Comparison of ENCODE assay signal across 16 mouse cellular contexts in genomic region chr14:96143137-96143536, GRCm38 (mm10).
"Had no signal": no experiment of that assay in that cellular context is flagged by ENCODE, and none has a peak within 500 bp of the region (broad histone marks: within the 10 kb centered on the region; RNA-seq: fewer than 3 reads in every experiment).

No protein-coding gene starts in this region.

- H3K36me3 ChIP-seq: intestine, embryonic 15.5 days; limb, embryonic 15.5 days; liver, embryonic 12.5 days; midbrain, embryonic 10.5 days; neural tube, embryonic 15.5 days had no signal

- H3K4me3 ChIP-seq: intestine, embryonic 15.5 days; layer of hippocampus, adult 2 months; limb, embryonic 15.5 days; liver, embryonic 12.5 days; midbrain, embryonic 10.5 days; myocyte; neural tube, embryonic 15.5 days had no signal

- H3K27ac ChIP-seq: intestine, embryonic 15.5 days; layer of hippocampus, adult 2 months; limb, embryonic 15.5 days; liver, embryonic 12.5 days; midbrain, embryonic 10.5 days; neural tube, embryonic 15.5 days had no signal

- H3K9ac ChIP-seq: intestine, embryonic 15.5 days; limb, embryonic 15.5 days; liver, embryonic 12.5 days; lung, embryonic 14.5 days; neural tube, embryonic 15.5 days had no signal

- ATAC-seq: intestine, embryonic 15.5 days; liver, embryonic 12.5 days had no signal

- H3K27me3 ChIP-seq: intestine, embryonic 15.5 days; limb, embryonic 15.5 days; liver, embryonic 12.5 days; neural tube, embryonic 15.5 days had no signal

- DNase-seq: kidney, adult 18-20 months; kidney, postnatal 10 days; kidney, postnatal 4 days; lung, embryonic 14.5 days; lung, postnatal 10 days; lung, postnatal 4 days; midbrain, embryonic 14.5 days; spleen, adult 18-20 months; thymus, postnatal 36 days had no signal

- H3K4me1 ChIP-seq: intestine, embryonic 15.5 days; limb, embryonic 15.5 days; liver, embryonic 12.5 days; midbrain, embryonic 10.5 days; neural tube, embryonic 15.5 days had no signal

- H3K4me2 ChIP-seq: intestine, embryonic 15.5 days; limb, embryonic 15.5 days; liver, embryonic 12.5 days; lung, embryonic 14.5 days; neural tube, embryonic 15.5 days had no signal

- H3K9me3 ChIP-seq: intestine, embryonic 15.5 days; limb, embryonic 15.5 days; liver, embryonic 12.5 days; midbrain, embryonic 10.5 days; neural tube, embryonic 15.5 days had no signal
